Mouse (Mus musculus) hematopoietic stem cell, adult 5-6 weeks (primary cell): ENCODE results near the gene Cyp2a12. TPM values are rescaled to one million over a fixed set of nuclear protein-coding genes. Genes with fewer than 3 reads are reported as not detected.
"Not testable (repeated sequence)": the region's sequence is repeated elsewhere in the genome, so short reads cannot be mapped to it uniquely, and the experiment has no call there.

ENCODE experiments used
- ATAC-seq, 2 experiments: fragments of 125-278 bp in 1 of 2; replicated peaks in 1 of 2; 2 replicates each; pipeline ENCODE4 v1.8.0; 2016 to 2017; ENCODE audit warnings: inconsistent platforms in 2 of 2, mild to moderate bottlenecking in 2 of 2, moderate number of reproducible peaks in 2 of 2, low read depth in 1 of 2, moderate TSS enrichment in 1 of 2; ENCODE audit not compliant: low FRiP score in 2 of 2, poor library complexity in 2 of 2, severe bottlenecking in 2 of 2, insufficient read depth in 1 of 2, low TSS enrichment in 1 of 2
- total RNA-seq: library from RNA; stranded (forward); fragments of 172-1452, 232-1000 nt; gene quantifications from 2 replicates; pipeline ENCODE4 v1.2.3, GENCODE M21; 2017

Gene Cyp2a12
- total RNA-seq: not detected in 2 replicates

GRCm38 (mm10) chr7:27028789-27029188 lies at the start of gene Cyp2a12:
Cyp2a12 (plus strand) TSS chr7:27029081.
- ATAC-seq: no peak

- not testable (repeated sequence) for ATAC-seq
These were observed 47.4 kb upstream of the Cyp2a12 start for GRCm38 (mm10) chr7:26981464-26981863.

GRCm38 (mm10) chr7:26981937-26982336 lies 46.9 kb upstream of the Cyp2a12 start:
- not testable (repeated sequence) for ATAC-seq

GRCm38 (mm10) chr7:26982551-26982950 lies 46.3 kb upstream of the Cyp2a12 start:
- ATAC-seq: no peak

GRCm38 (mm10) chr7:26983151-26983550 lies 45.7 kb upstream of the Cyp2a12 start:
- not testable (repeated sequence) for ATAC-seq

GRCm38 (mm10) chr7:27026581-27026980 lies 2.3 kb upstream of the Cyp2a12 start:
- not testable (repeated sequence) for ATAC-seq

GRCm38 (mm10) chr7:27048886-27049285 lies 20.0 kb downstream of the Cyp2a12 start:
- ATAC-seq: not testable (repeated sequence)

GRCm38 (mm10) chr7:27059333-27059732 lies 30.5 kb downstream of the Cyp2a12 start:
- not testable (repeated sequence) for ATAC-seq

- not testable (repeated sequence) for ATAC-seq
These were observed 31.0 kb downstream of the Cyp2a12 start for GRCm38 (mm10) chr7:27059896-27060295.

- ATAC-seq: no peak
These were observed 49.8 kb downstream of the Cyp2a12 start for GRCm38 (mm10) chr7:27078641-27079040.

GRCm38 (mm10) chr7:27081625-27082024 lies 52.7 kb downstream of the Cyp2a12 start:
- no peak for ATAC-seq

Other genes with a start within 250 kb of the Cyp2a12 start
- not detected in 2 replicates for gene Cyp2g1, start 220.2 kb upstream of the Cyp2a12 start, total RNA-seq
- not detected in 2 replicates for gene Cyp2a5, start 193.8 kb upstream of the Cyp2a12 start, total RNA-seq
- gene Cyp2a22, start 89.7 kb upstream of the Cyp2a12 start, total RNA-seq: not detected in 2 replicates
- gene Cyp2f2, start 90.8 kb downstream of the Cyp2a12 start, total RNA-seq: not detected in 2 replicates
- not detected in 2 replicates for gene Cyp2t4, start 124.6 kb downstream of the Cyp2a12 start, total RNA-seq
- gene Egln2, start 137.7 kb downstream of the Cyp2a12 start, total RNA-seq: 21.0 and 24.1 TPM in 2 replicates
- gene Rab4b, start 149.8 kb downstream of the Cyp2a12 start, total RNA-seq: 15.4 and 21.1 TPM in 2 replicates
- not detected in 2 replicates for gene Gm21983, start 152.0 kb downstream of the Cyp2a12 start, total RNA-seq
- not detected in 2 replicates for gene Mia, start 152.1 kb downstream of the Cyp2a12 start, total RNA-seq
- 1.9 and 3.5 TPM in 2 replicates for gene BC024978, start 166.7 kb downstream of the Cyp2a12 start, total RNA-seq
- gene Snrpa, start 167.2 kb downstream of the Cyp2a12 start, total RNA-seq: 77.9 and 95.9 TPM in 2 replicates
- gene Itpkc, start 199.6 kb downstream of the Cyp2a12 start, total RNA-seq: 8.1 and 10.7 TPM in 2 replicates
- gene Coq8b, start 203.9 kb downstream of the Cyp2a12 start, total RNA-seq: 9.4 and 13.8 TPM in 2 replicates
- 1.6 and 2.4 TPM in 2 replicates for gene Numbl, start 229.4 kb downstream of the Cyp2a12 start, total RNA-seq